Mouse (Mus musculus) embryonic fibroblast, embryonic 13.5 days (primary cell): ENCODE results near the gene Scarf2.
A peak's percentile ranks its signal among the peaks of the same experiment; 100 is the strongest.

Source experiments
- CTCF ChIP-seq: IDR thresholded peaks from 2 replicates; pipeline ENCODE4 v1.5.1; 2011; ENCODE audit warnings: mild to moderate bottlenecking, control low read depth, low read length, moderate library complexity, borderline replicate concordance; ENCODE audit not compliant: insufficient read depth
- POLR2A ChIP-seq: IDR thresholded peaks from 2 replicates; pipeline ENCODE4 v1.6.1; 2011; ENCODE audit warnings: low read depth, mild to moderate bottlenecking, control low read depth, low read length, moderate library complexity

- TF ChIP-seq POLR2A (no peak), CTCF (peak; percentile 88; the same call in 1 of the 2 replicates)
Measured at GRCm38 (mm10) chr16:17831781-17832180, 34.7 kb downstream of the Scarf2 start.
